Mouse (Mus musculus): ENCODE results near the gene Tmem254c. TPM values are rescaled to one million over a fixed set of nuclear protein-coding genes. Genes with fewer than 3 reads are reported as not detected.

The Tmem254c gene
- total RNA-seq, 1 experiment from 2014 or later, result 7.0 TPM

Other genes with a start within 250 kb of the Tmem254c start
- 51.1 and 59.2 TPM in 2 replicates for gene Anxa11, start 225.2 kb downstream of the Tmem254c start, total RNA-seq (2021)
- 2.7 and 6.5 TPM in 2 replicates for gene Plac9a, start 164.3 kb downstream of the Tmem254c start, total RNA-seq (2021)
- gene Tmem254a, start 139.7 kb downstream of the Tmem254c start, total RNA-seq (2021), result 3.9 and 5.7 TPM in 2 replicates
- gene Cphx1, start 129.1 kb downstream of the Tmem254c start, total RNA-seq (2021), result not detected in 2 replicates
- 0.26 and 0.38 TPM in 2 replicates for gene Duxbl1, start 88.8 kb downstream of the Tmem254c start, total RNA-seq (2021)
- gene Gm9780, start 24.6 kb downstream of the Tmem254c start, total RNA-seq (2021), result 15.7 and 22.6 TPM in 2 replicates
- gene Cphx2, start 14.2 kb upstream of the Tmem254c start, total RNA-seq (2021), result not detected in 2 replicates
- not detected in 2 replicates for gene Cphx3, start 14.9 kb upstream of the Tmem254c start, total RNA-seq (2021)
- gene Duxbl2, start 51.0 kb upstream of the Tmem254c start, total RNA-seq (2021), result 1.1 TPM in 1 of 2 replicates, not detected in the other
- 42.8 and 43.8 TPM in 2 replicates for gene Plac9b, start 115.1 kb upstream of the Tmem254c start, total RNA-seq (2021)
- 18.5 and 25.0 TPM in 2 replicates for gene Tmem254b, start 139.7 kb upstream of the Tmem254c start, total RNA-seq (2021)
- 0.74 TPM in 1 of 2 replicates, not detected in the other for gene Duxbl3, start 190.6 kb upstream of the Tmem254c start, total RNA-seq (2021)

All from adrenal gland, postnatal 14 days (tissue).